Mouse (Mus musculus) midbrain, postnatal 0 days (tissue): ENCODE measurements around the gene Sept5. TPM values are rescaled to one million over a fixed set of nuclear protein-coding genes. Genes with fewer than 3 reads are reported as not detected.
A peak's percentile ranks its signal among the peaks of the same experiment; 100 is the strongest.

Experiments
- ATAC-seq: fragments of 200-750 bp; cut with Nextera tagmentation; 2 replicates; pipeline ENCODE4 v1.8.0; 2017; ENCODE audit warnings: moderate number of reproducible peaks, mild to moderate bottlenecking, moderate TSS enrichment, moderate library complexity; ENCODE audit not compliant: low FRiP score
- DNase-seq: peaks from one replicate; pipeline ENCODE4 v3.0.0-alpha.2; 2015; ENCODE audit warnings: low spot score
- H3K27ac ChIP-seq: fragments of 300-500 bp; sonication (generic); 2 replicates; pipeline ENCODE4 v1.5.1; 2014; ENCODE audit warnings: low read depth, mild to moderate bottlenecking, low read length, mixed read lengths
- H3K27me3 ChIP-seq: fragments of 300-500 bp; sonication (generic); 2 replicates; pipeline ENCODE4 v1.6.1; 2014; ENCODE audit warnings: low read length, control low read depth, mixed read lengths; ENCODE audit not compliant: insufficient read depth
- H3K36me3 ChIP-seq: fragments of 300-500 bp; sonication (generic); 2 replicates; pipeline ENCODE4 v1.6.1; 2014; ENCODE audit warnings: low read length, control low read depth, mixed read lengths; ENCODE audit not compliant: insufficient read depth
- H3K4me1 ChIP-seq: fragments of 300-500 bp; sonication (generic); 2 replicates; pipeline ENCODE4 v1.6.1; 2014; ENCODE audit warnings: mild to moderate bottlenecking, control low read depth, antibody characterized with exemption, low read length, mixed read lengths; ENCODE audit not compliant: insufficient read depth
- H3K4me2 ChIP-seq: fragments of 300-500 bp; sonication (generic); 2 replicates; pipeline ENCODE4 v1.6.1; 2014; ENCODE audit warnings: low read depth, mild to moderate bottlenecking, low read length, mixed read lengths; ENCODE audit not compliant: poor library complexity, severe bottlenecking
- H3K4me3 ChIP-seq: fragments of 300-500 bp; sonication (generic); 2 replicates; pipeline ENCODE4 v1.5.1; 2014; ENCODE audit warnings: low read depth, mild to moderate bottlenecking, low read length, moderate library complexity
- H3K9ac ChIP-seq: fragments of 300-500 bp; sonication (generic); replicated peaks from 2 replicates; pipeline ENCODE4 v1.6.1; 2014; ENCODE audit warnings: mild to moderate bottlenecking, low read length, moderate library complexity, mixed read lengths; ENCODE audit not compliant: poor library complexity, severe bottlenecking
- H3K9me3 ChIP-seq: fragments of 300-500 bp; sonication (generic); 2 replicates; pipeline ENCODE4 v1.6.1; 2016; ENCODE audit warnings: low read length, control low read depth
- CTCF ChIP-seq: IDR thresholded peaks from 2 replicates; pipeline ENCODE4 v1.5.1; 2016; ENCODE audit warnings: antibody characterized with exemption, mild to moderate bottlenecking
- WGBS: fragments of 180-500 bp; shearing (Covaris S2); extraction: QIAGEN DNeasy Blood & Tissue Kit; methylation state at CpG from one replicate; pipeline ENCODE4 v1.1.7; 2014; 5-methylcytosine and 5-hydroxymethylcytosine counted together
- polyA plus RNA-seq: library from polyadenylated mRNA; unstranded; fragments of >200 nt; fragmentation: Nextera tagmentation; extraction: Ambion mirVana; gene quantifications from 2 replicates; pipeline ENCODE4 v1.2.1, GENCODE M21; 2015
- total RNA-seq: library from RNA; depleted of rRNA; stranded (reverse); fragments of >200 nt; gene quantifications from 2 replicates; pipeline ENCODE4 v1.2.3, GENCODE M21; 2014

Gene Sept5
- total and polyA plus RNA-seq, 2 experiments from 2014 or later: 247 to 407 TPM

DNA sequence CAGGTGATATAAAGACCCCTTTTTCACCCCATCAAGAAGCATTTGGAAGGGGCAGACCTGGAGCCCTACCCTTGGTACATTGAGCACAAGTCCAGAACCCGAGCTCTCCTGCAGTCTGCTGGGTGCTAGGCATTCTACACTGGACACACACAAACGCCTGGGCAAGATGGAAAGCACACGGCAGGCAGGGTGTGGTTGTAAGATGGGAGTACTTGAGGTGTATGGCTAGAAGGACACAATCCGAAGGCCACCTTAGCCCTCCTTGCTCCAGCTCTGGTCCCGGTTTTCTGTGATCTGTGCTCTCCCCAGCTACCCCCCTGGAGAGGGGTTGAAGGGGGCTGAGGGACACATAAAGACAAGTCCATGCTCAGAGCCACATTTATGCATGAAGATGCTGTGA, 537 bp upstream of the Sept5 start:
- Histone ChIP-seq H3K36me3 (no peaks in the 10 kb centered on the region), H3K4me2 (peak overlapping the region; percentile 92), H3K27me3 (no peaks in the 10 kb centered on the region), H3K4me1 (peaks cover 13% of the 10 kb centered on the region; the same call in 1 of the 2 replicates), H3K9ac (peak overlapping the region; percentile 98), H3K4me3 (peak overlapping the region; percentile 90), H3K9me3 (no peaks in the 10 kb centered on the region), H3K27ac (peak overlapping the region; percentile 79)
- ATAC-seq (peak; percentile 3), DNase-seq (no peak)
- WGBS: 47% methylated on average over 5 of the region's 5 CpGs
- TF ChIP-seq CTCF: no peak

DNA sequence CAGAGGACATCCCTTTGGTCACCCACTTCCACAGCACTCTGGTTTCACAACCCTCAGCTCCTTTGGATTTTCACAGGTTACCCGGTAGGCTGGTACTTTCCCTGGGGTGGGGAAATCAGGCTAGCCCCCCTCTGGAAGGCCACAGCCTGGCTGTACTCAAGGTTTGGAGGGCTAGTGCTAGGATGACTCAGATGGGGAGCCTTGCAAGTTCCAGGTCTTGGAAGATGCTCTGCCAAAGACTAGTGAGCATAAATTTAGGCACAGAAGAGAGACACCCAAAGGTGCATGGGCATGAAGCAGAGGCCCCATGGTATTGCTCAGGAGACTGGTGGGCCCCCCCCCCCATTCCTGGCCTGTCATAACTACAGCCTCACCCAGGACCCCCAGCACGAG, 810 bp downstream of the Sept5 start:
- no peak for DNase-seq
- H3K4me3 ChIP-seq: peak overlapping the region; percentile 90
- TF ChIP-seq CTCF: no peak
- ATAC-seq: no peak
- H3K4me2 ChIP-seq: peak overlapping the region; percentile 92
- no peaks in the 10 kb centered on the region for H3K9me3 ChIP-seq
- 13% methylated on average over 2 of the region's 2 CpGs for WGBS
- H3K36me3 ChIP-seq: peaks cover 12% of the 10 kb centered on the region
- peaks cover 13% of the 10 kb centered on the region; the same call in 1 of the 2 replicates for H3K4me1 ChIP-seq
- peak overlapping the region; percentile 79 for H3K27ac ChIP-seq
- H3K9ac ChIP-seq: peak overlapping the region; percentile 98
- H3K27me3 ChIP-seq: peaks cover 9% of the 10 kb centered on the region

DNA sequence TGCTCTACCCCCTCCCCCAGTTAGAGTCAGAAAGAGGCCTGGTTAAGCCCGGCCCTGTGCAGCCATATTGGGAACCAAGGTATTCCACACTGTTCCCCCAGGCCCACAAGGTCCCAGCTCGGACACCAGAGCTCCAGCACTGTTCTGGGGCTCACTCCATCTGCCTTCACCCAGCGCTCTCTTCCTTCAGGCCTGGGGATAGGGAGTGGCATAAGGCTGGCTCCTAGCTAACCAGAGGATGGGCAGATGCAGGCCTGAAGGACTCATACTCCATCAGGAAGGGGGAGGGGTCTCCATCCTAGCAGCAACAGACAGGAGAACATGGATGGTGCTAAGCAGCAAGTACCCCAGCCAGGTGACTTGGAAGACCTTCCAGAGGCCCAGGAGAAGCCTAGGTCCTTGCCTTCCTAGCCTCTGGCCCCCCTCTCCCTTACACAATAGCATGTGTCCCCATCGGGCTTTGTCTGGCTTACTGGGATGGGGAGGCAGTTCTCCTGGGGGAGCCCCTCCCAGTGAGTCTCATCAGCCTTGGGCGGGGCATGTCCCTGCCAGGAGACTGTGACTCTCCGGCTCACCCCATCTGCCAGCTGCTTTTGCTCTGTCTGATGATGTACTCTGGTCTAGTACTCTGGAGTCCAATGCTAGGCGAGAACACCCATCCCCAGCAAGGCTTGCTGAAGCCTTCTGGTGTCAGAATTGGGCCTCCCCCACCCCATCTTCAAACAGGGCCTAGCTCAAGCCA, 1.4 kb downstream of the Sept5 start:
- no peak for DNase-seq
- WGBS: 47% methylated on average over 7 of the region's 7 CpGs
- no peak for TF ChIP-seq CTCF

DNA sequence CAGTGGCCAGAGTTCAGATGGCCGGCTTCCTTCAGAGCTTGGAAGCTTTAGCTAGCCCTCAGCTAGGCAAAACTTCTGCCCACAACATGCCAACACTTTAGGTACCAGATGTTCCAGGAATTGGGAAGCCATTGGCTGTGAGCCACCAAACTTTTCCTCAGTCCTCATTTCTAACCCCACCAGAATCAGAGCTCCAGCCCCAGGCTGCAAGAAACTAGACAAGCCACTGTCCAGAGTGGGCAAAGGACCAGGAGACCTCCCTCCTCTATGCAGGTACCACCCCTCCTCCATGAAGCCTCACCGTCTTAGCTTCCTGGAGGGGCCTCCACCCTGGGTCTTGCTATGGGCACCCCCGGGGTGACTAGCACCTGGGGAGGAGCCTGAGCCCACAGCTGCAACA, 2.6 kb downstream of the Sept5 start:
- ATAC-seq (no peak), DNase-seq (no peak)
- Histone ChIP-seq H3K36me3 (peaks cover 30% of the 10 kb centered on the region), H3K4me1 (peaks cover 13% of the 10 kb centered on the region; the same call in 1 of the 2 replicates), H3K27ac (no peak overlapping the region), H3K9ac (peak overlapping the region; percentile 98; the same call in 1 of the 2 replicates), H3K9me3 (no peaks in the 10 kb centered on the region), H3K4me3 (peak overlapping the region; percentile 90), H3K27me3 (peaks cover 27% of the 10 kb centered on the region), H3K4me2 (peak overlapping the region; percentile 92)
- no peak for TF ChIP-seq CTCF
- 55% methylated on average over 3 of the region's 3 CpGs for WGBS

More for the DNA sequence above, 1.4 kb downstream of the Sept5 start:
- Histone ChIP-seq H3K9me3 (no peaks in the 10 kb centered on the region), H3K9ac (peak overlapping the region; percentile 98), H3K27me3 (peaks cover 15% of the 10 kb centered on the region), H3K36me3 (peaks cover 18% of the 10 kb centered on the region), H3K4me2 (peak overlapping the region; percentile 92), H3K27ac (peak overlapping the region; percentile 79; the same call in 1 of the 2 replicates), H3K4me1 (peaks cover 13% of the 10 kb centered on the region; the same call in 1 of the 2 replicates), H3K4me3 (peak overlapping the region; percentile 90)
- ATAC-seq: no peak

DNA sequence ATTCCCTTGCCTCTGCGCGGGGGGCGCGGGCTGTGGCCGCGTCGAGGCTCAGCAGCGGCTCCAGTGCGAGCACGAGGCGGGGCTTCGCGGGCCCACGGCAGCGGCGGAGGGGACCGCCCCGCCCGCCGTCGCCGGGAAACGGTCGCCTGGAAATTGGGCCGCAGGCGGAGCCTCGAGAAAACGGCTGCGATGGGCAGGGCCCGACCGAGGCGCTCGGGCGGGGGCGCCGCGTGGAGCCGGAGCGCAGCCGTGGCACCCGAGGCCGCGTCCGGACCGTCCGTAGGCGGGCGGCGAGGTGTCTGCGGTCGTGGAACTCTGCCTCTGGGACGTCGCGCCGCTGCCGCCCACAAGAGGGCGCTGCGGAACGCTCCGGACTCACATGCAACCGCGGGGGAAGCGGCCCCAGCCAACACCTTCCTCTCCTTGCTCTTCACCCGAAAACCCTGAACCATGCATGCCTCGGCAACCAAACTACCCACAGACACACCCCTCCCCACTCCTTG, 3.3 kb downstream of the Sept5 start, which contains the start of gene Gm49601:
Gene Gm49601, minus strand, starts transcription at position 52 of the 503 bp plus-strand sequence.
- 0% methylated on average over 43 of the region's 65 CpGs for WGBS
- Histone ChIP-seq H3K4me2 (peak within 1 kb of the TSS; percentile 92), H3K9ac (peak within 1 kb of the TSS; percentile 64), H3K4me3 (peak within 1 kb of the TSS; percentile 90), H3K9me3 (no peaks in the 10 kb centered on the region), H3K4me1 (peaks cover 13% of the 10 kb centered on the region; the same call in 1 of the 2 replicates), H3K27ac (no peak within 1 kb of the TSS), H3K36me3 (peaks cover 30% of the 10 kb centered on the region), H3K27me3 (peaks cover 32% of the 10 kb centered on the region)
- ATAC-seq: peak; percentile 4; the same call in 1 of the 2 replicates
- peak; percentile 81 for DNase-seq
- TF ChIP-seq CTCF: peak; percentile 81
